Mouse (Mus musculus) MEL (cell line): Measurements from ENCODE around the gene Lpar5. TPM values are rescaled to one million over a fixed set of nuclear protein-coding genes. Genes with fewer than 3 reads are reported as not detected.

ENCODE experiments used
- DNase-seq: peaks from one replicate; pipeline ENCODE4 v3.0.0; 2011; ENCODE audit warnings: low read depth, low spot score
- H3K27ac ChIP-seq: 2 replicates; pipeline ENCODE4 v1.5.1; 2012; ENCODE audit warnings: low read depth, mild to moderate bottlenecking, control low read depth, low read length, moderate library complexity; ENCODE audit not compliant: control insufficient read depth
- H3K27me3 ChIP-seq, 2 experiments: fragments of 150-350 bp in 1 of 2; sonication (generic) in 1 of 2; 2 replicates each; pipeline ENCODE4 v1.6.1; 2012; ENCODE audit warnings: low read length in 2 of 2, mild to moderate bottlenecking in 2 of 2, improper control_type of control experiment in 1 of 2, moderate library complexity in 1 of 2; ENCODE audit not compliant: insufficient read depth in 2 of 2, control insufficient read depth in 1 of 2
- H3K36me3 ChIP-seq, 2 experiments: 2 replicates each; pipeline ENCODE4 v1.6.1; 2012 to 2014; ENCODE audit warnings: low read length in 2 of 2, improper control_type of control experiment in 1 of 2, inconsistent platforms in 1 of 2, mild to moderate bottlenecking in 1 of 2; ENCODE audit not compliant: insufficient read depth in 2 of 2, control insufficient read depth in 1 of 2
- H3K4me1 ChIP-seq, 2 experiments: fragments of 150-350 bp in 1 of 2; sonication (generic) in 1 of 2; 2 replicates each; pipeline ENCODE4 v1.6.1; 2012; ENCODE audit warnings: low read length in 2 of 2, improper control_type of control experiment in 1 of 2, mild to moderate bottlenecking in 1 of 2; ENCODE audit not compliant: insufficient read depth in 2 of 2, control insufficient read depth in 1 of 2
- H3K4me3 ChIP-seq, 2 experiments: fragments of 150-350 bp in 1 of 2; sonication (generic) in 1 of 2; 2 replicates each; pipeline ENCODE4 v1.5.1; 2012; ENCODE audit warnings: low read depth in 2 of 2, low read length in 2 of 2, mild to moderate bottlenecking in 2 of 2, moderate library complexity in 2 of 2, control low read depth in 1 of 2, improper control_type of control experiment in 1 of 2; ENCODE audit not compliant: control insufficient read depth in 1 of 2, insufficient read depth in 1 of 2
- H3K79me2 ChIP-seq: 2 replicates; pipeline ENCODE4 v1.6.1; 2012; ENCODE audit warnings: mild to moderate bottlenecking, low read length, moderate library complexity; ENCODE audit not compliant: control insufficient read depth, poor library complexity, insufficient read depth
- H3K9ac ChIP-seq: 2 replicates; pipeline ENCODE4 v1.6.1; 2012; ENCODE audit warnings: low read depth, mild to moderate bottlenecking, control low read depth, low read length, moderate library complexity; ENCODE audit not compliant: control insufficient read depth, poor library complexity, severe bottlenecking
- H3K9me3 ChIP-seq: fragments of 150-350 bp; sonication (generic); replicated peaks from 2 replicates; pipeline ENCODE4 v1.6.1; 2012; ENCODE audit warnings: mild to moderate bottlenecking, low read length, improper control_type of control experiment, moderate library complexity; ENCODE audit not compliant: insufficient read depth
- CHD1 ChIP-seq: IDR thresholded peaks from 2 replicates; pipeline ENCODE4 v1.6.1; 2012; ENCODE audit warnings: low read depth, mild to moderate bottlenecking, inconsistent platforms, low read length, improper control_type of control experiment
- CTCF ChIP-seq, 3 experiments: IDR thresholded peaks in 2 of 3; conservative IDR thresholded peaks in 1 of 3; 2 replicates each; pipeline ENCODE4 v1.5.1; 2011 to 2012; ENCODE audit warnings: low read length in 3 of 3, low read depth in 2 of 3, mild to moderate bottlenecking in 2 of 3, improper control_type of control experiment in 1 of 3, inconsistent platforms in 1 of 3, mixed read lengths in 1 of 3, moderate library complexity in 1 of 3; ENCODE audit not compliant: control insufficient read depth in 1 of 3, insufficient read depth in 1 of 3, poor library complexity in 1 of 3, severe bottlenecking in 1 of 3
- EP300 ChIP-seq, 2 experiments: IDR thresholded peaks; 2 replicates each; pipeline ENCODE4 v1.6.1; 2011; ENCODE audit warnings: improper control_type of control experiment in 2 of 2, low read length in 2 of 2, low read depth in 1 of 2, mild to moderate bottlenecking in 1 of 2
- HCFC1 ChIP-seq: IDR thresholded peaks from 2 replicates; pipeline ENCODE4 v1.6.1; 2012; ENCODE audit warnings: low read depth, mild to moderate bottlenecking, inconsistent platforms, low read length, improper control_type of control experiment, moderate library complexity
- JUND ChIP-seq: IDR thresholded peaks from 2 replicates; pipeline ENCODE4 v1.6.1; 2011; ENCODE audit warnings: low read depth, mild to moderate bottlenecking, improper control_type of control experiment, low read length
- MAX ChIP-seq: IDR thresholded peaks from 2 replicates; pipeline ENCODE4 v1.6.1; 2011; ENCODE audit warnings: low read length, improper control_type of control experiment
- MXI1 ChIP-seq: IDR thresholded peaks from 2 replicates; pipeline ENCODE4 v1.6.1; 2011; ENCODE audit warnings: mild to moderate bottlenecking, low read depth, low read length, improper control_type of control experiment
- RAD21 ChIP-seq: IDR thresholded peaks from 2 replicates; pipeline ENCODE4 v1.6.1; 2011; ENCODE audit warnings: mild to moderate bottlenecking, low read depth, low read length, improper control_type of control experiment
- SMC3 ChIP-seq: IDR thresholded peaks from 2 replicates; pipeline ENCODE4 v1.6.1; 2011; ENCODE audit warnings: low read depth, low read length, improper control_type of control experiment
- TBP ChIP-seq: IDR thresholded peaks from 2 replicates; pipeline ENCODE4 v1.8.0; 2011; ENCODE audit warnings: low read depth, low read length, improper control_type of control experiment
- UBTF ChIP-seq: IDR thresholded peaks from 2 replicates; pipeline ENCODE4 v1.6.1; 2012; ENCODE audit warnings: low read depth, mild to moderate bottlenecking, inconsistent platforms, low read length, improper control_type of control experiment, moderate library complexity, borderline replicate concordance; ENCODE audit not compliant: insufficient read depth
- ZC3H11A ChIP-seq: IDR thresholded peaks from 2 replicates; pipeline ENCODE4 v1.6.1; 2012; ENCODE audit warnings: low read depth, mild to moderate bottlenecking, inconsistent platforms, low read length, improper control_type of control experiment
- ZMIZ1 ChIP-seq: IDR thresholded peaks from 2 replicates; pipeline ENCODE4 v1.6.1; 2012; ENCODE audit warnings: low read depth, mild to moderate bottlenecking, inconsistent platforms, low read length, improper control_type of control experiment, moderate library complexity
- ZNF384 ChIP-seq: IDR thresholded peaks from 2 replicates; pipeline ENCODE4 v1.6.1; 2012; ENCODE audit warnings: low read depth, mild to moderate bottlenecking, inconsistent platforms, low read length, improper control_type of control experiment
- polyA plus RNA-seq, 2 experiments: library from polyadenylated mRNA; stranded (reverse) in 1 of 2; unstranded in 1 of 2; fragments of >175 nt in 1 of 2; fragments of >200 nt in 1 of 2; gene quantifications; 2 replicates each; pipeline versions ENCODE4 v1.2.1 to v1.2.4; 2012; ENCODE audit warnings: low replicate concordance in 2 of 2, low read depth in 1 of 2; ENCODE audit not compliant: insufficient read length in 2 of 2, insufficient read depth in 1 of 2, missing spikeins in 1 of 2
- total RNA-seq: library from RNA; depleted of rRNA; stranded (reverse); fragments of 300-350 nt; gene quantifications from 2 replicates; pipeline ENCODE4 v1.2.3, GENCODE M21; 2012

Lpar5 gene
- total and polyA plus RNA-seq, 3 experiments = 2.8 to 16.2 TPM; not detected in 1

DNA sequence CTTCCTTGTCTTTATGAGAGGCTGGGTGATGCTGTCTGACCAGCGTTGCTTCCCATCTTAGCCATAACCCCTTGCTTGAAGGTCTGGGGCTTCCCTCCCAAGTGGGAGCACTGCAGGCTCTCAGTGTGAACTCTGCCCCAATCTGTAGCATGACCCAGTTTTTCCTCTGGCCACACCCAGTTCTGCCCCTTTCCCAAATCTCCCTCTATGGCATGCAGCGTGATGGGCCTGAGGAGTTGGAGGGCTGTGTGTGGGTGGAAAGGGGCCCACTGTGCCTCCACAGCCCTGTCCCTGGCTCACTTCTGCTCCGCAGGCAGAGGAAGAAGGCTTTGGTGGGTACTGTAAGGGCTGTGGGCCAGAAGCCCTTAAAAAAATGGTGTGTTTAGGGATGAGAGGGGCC lies 30.8 kb downstream of the Lpar5 start:
- Histone ChIP-seq H3K4me1 (peaks cover 11 to 32% of the 10 kb centered on the region in 2 experiments), H3K79me2 (peaks cover 37% of the 10 kb centered on the region), H3K9me3 (no peaks in the 10 kb centered on the region), H3K36me3 (peaks cover 20 to 29% of the 10 kb centered on the region in 2 experiments), H3K27me3 (no peaks in the 10 kb centered on the region), H3K27ac (no peak overlapping the region), H3K9ac (peak overlapping the region; percentile 98; the same call in 1 of the 2 replicates), H3K4me3 (peak overlapping the region in 1 of 2 experiments; percentile 90; a peak in 2 of 4 replicates)
- DNase-seq = no peak
- TF ChIP-seq HCFC1 (no peak), ZMIZ1 (no peak)

GRCm38 (mm10) chr6:125099421-125099971 lies 31.8 kb downstream of the Lpar5 start:
- Histone ChIP-seq H3K9ac (no peak overlapping the region; the same call in 1 of the 2 replicates), H3K9me3 (no peaks in the 10 kb centered on the region), H3K4me1 (peaks cover 11 to 37% of the 10 kb centered on the region in 2 experiments), H3K36me3 (peaks cover 20 to 35% of the 10 kb centered on the region in 2 experiments), H3K79me2 (peaks cover 37% of the 10 kb centered on the region), H3K27ac (no peak overlapping the region), H3K4me3 (no peak overlapping the region), H3K27me3 (no peaks in the 10 kb centered on the region)
- DNase-seq = no peak
- no peak for TF ChIP-seq MAX
- TF ChIP-seq, all 39 proteins: peak for 0

DNA sequence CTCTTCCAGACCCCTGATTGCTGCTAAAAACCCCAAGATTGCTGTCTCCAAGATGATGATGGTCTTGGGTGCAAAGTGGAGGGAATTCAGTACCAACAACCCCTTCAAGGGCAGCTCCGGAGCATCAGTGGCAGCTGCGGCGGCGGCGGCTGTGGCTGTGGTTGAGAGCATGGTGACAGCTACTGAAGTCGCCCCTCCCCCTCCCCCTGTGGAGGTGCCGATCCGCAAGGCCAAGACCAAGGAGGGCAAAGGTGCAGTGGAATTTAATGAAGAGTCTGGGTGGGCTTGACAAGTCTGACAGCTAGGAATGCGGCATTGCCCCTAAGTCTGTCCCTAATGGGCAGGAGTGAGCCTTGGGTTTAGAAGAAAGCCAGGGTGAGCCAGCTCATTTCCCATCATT lies 33.7 kb downstream of the Lpar5 start:
- Histone ChIP-seq H3K4me1 (peaks cover 8 to 34% of the 10 kb centered on the region in 2 experiments; a peak in 3 of 4 replicates), H3K27ac (no peak overlapping the region), H3K79me2 (peaks cover 34% of the 10 kb centered on the region), H3K9me3 (no peaks in the 10 kb centered on the region), H3K4me3 (no peak overlapping the region), H3K27me3 (no peaks in the 10 kb centered on the region), H3K36me3 (peaks cover 29 to 31% of the 10 kb centered on the region in 2 experiments), H3K9ac (no peak overlapping the region)
- DNase-seq = no peak
- TF ChIP-seq SMC3 (no peak), MXI1 (no peak), EP300 (IDR thresholded peaks at IDR 0.05; ENCODE audit: low read depth in 1 of 2, low read length in 2 of 2) (no peak), TBP (no peak), JUND (no peak), CTCF (IDR thresholded peaks at IDR 0.05 in 2 of 3, conservative IDR thresholded peaks at IDR 0.05 in 1 of 3; ENCODE audit: control insufficient read depth in 1 of 3, insufficient read depth in 1 of 3, low read depth in 2 of 3, low read length in 3 of 3, poor library complexity in 1 of 3, severe bottlenecking in 1 of 3) (no peak), RAD21 (no peak), ZC3H11A (no peak), UBTF (no peak), CHD1 (no peak), ZNF384 (no peak)
- TF ChIP-seq, all 39 proteins: peak for 0
